Mouse (Mus musculus): ENCODE results near the gene Atp1a4.

DNA sequence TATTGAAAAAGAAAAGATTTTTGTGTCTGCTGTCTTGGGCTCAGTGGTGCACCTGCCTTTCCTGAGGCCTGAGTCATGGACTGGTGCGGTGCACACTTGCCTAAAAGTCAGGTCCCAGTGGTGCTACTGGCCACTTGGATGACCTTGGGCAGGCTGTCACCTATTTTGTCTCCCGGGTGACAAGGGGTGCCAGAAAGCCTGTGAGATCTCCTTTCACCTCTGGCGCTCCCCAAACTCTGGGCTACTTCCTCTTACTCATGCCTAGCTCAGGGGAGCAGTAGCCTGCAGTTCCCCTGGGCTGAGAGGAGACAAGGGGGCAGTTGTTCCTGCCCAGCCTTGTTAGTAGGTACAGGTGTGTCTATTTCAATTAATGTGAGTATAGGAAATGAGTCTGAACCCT lies 44.1 kb upstream of the Atp1a4 start:
- no peak for TF ChIP-seq POLR2A (IDR thresholded peaks at IDR 0.05; ENCODE audit: borderline replicate concordance, extremely low read depth, low read depth, low read length)
- no peak for TF ChIP-seq CTCF (IDR thresholded peaks at IDR 0.05; ENCODE audit: insufficient read depth, low read length)

All from lung, adult 2 months (tissue).